Mouse (Mus musculus) lung, postnatal 0 days (tissue): Measurements from ENCODE around the gene Alk.

Experiments used
- CTCF ChIP-seq: IDR thresholded peaks from 2 replicates; pipeline ENCODE4 v1.5.1; 2016; ENCODE audit warnings: antibody characterized with exemption, mild to moderate bottlenecking
- EP300 ChIP-seq: IDR thresholded peaks from 2 replicates; pipeline ENCODE4 v1.6.1; 2016; ENCODE audit warnings: antibody characterized with exemption, mild to moderate bottlenecking, control low read depth

- no peak for TF ChIP-seq CTCF
- TF ChIP-seq EP300, result no peak
These were observed 689.9 kb downstream of the Alk start for GRCm38 (mm10) chr17:71914541-71914940.
